Mouse (Mus musculus) thymus, postnatal 25 days (tissue): ENCODE data around the gene Vmn2r58.
"Not testable (repeated sequence)": the region's sequence is repeated elsewhere in the genome, so short reads cannot be mapped to it uniquely, and the experiment has no call there.

Source experiments
- DNase-seq: peaks from one replicate; pipeline ENCODE4 v3.0.0; 2022

Vmn2r58 gene

GRCm38 (mm10) chr7:41872612-41873011, at the start of gene Vmn2r58:
Gene Vmn2r58, minus strand, starts transcription at chr7:41872712.
- DNase-seq, result not testable (repeated sequence)
